Mouse (Mus musculus): ENCODE data around the gene Tnip1.

GRCm38 (mm10) chr11:54861471-54862420 lies 101.0 kb downstream of the Tnip1 start:
- no peak for TF ChIP-seq CTCF (IDR thresholded peaks at IDR 0.05; ENCODE audit: extremely low read depth, insufficient read depth, low read length)
- TF ChIP-seq POLR2A (IDR thresholded peaks at IDR 0.05; ENCODE audit: extremely low read depth, insufficient read depth, low read length) = no peak

Data from cortical plate, adult 2 months (tissue).